In genomic region chr10:80103032-80103431, GRCm38 (mm10) we compare ENCODE assay signal across 9 mouse cellular contexts. TPM values are rescaled to one million over a fixed set of nuclear protein-coding genes. Genes with fewer than 3 reads are reported as not detected.
A peak's percentile ranks its signal among the peaks of the same experiment; 100 is the strongest.
DNase-seq lines count a peak whose midpoint lies in the region; ATAC-seq and TF ChIP-seq lines count a peak whose summit lies in the region.
"Had no signal": no experiment of that assay in that cellular context is flagged by ENCODE, and none has a peak within 500 bp of the region (broad histone marks: within the 10 kb centered on the region; RNA-seq: fewer than 3 reads in every experiment).

No protein-coding gene starts in this region.

- no peak for TF ChIP-seq CTCF in E14TG2a.4 (conservative IDR thresholded peaks at IDR 0.05; ENCODE audit: low read length)
- TF ChIP-seq CTCF in liver, postnatal 0 days (IDR thresholded peaks at IDR 0.05; ENCODE audit: low read depth) = no peak

- DNase-seq in heart, postnatal 4 days = no peak
- no peak for DNase-seq in liver, postnatal 0 days
- DNase-seq in spleen, postnatal 36 days (ENCODE audit: low spot score in 2 of 2) = no peak
- no peak for DNase-seq in frontal cortex, postnatal 25 days (ENCODE audit: low spot score in 2 of 2)
- DNase-seq in adrenal gland, postnatal 4 days (ENCODE audit: low spot score in 2 of 2) = no peak

- peak overlapping the region; percentile 94 for H3K4me2 ChIP-seq in heart, embryonic 11.5 days
- H3K4me2 ChIP-seq in forebrain, embryonic 15.5 days (replicated peaks) = peak overlapping the region; percentile 91
- peak overlapping the region; percentile 82 for H3K4me2 ChIP-seq in liver, postnatal 0 days (ENCODE audit: low read depth, low read length)

- H3K36me3 ChIP-seq in heart, embryonic 11.5 days (ENCODE audit: control insufficient read depth, insufficient read depth, low read length) = no peaks in the 10 kb centered on the region
- H3K36me3 ChIP-seq in E14TG2a.4 (ENCODE audit: insufficient read depth, low read length) = peaks cover 17% of the 10 kb centered on the region
- H3K36me3 ChIP-seq in forebrain, embryonic 15.5 days = no peaks in the 10 kb centered on the region
- H3K36me3 ChIP-seq in liver, postnatal 0 days (replicated peaks; ENCODE audit: insufficient read depth, low read length) = peaks cover 5% of the 10 kb centered on the region; the same call in 1 of the 2 replicates

- H3K4me1 ChIP-seq in heart, embryonic 11.5 days (ENCODE audit: control insufficient read depth, insufficient read depth, low read length) = peaks cover 40% of the 10 kb centered on the region
- H3K4me1 ChIP-seq in E14TG2a.4 (replicated peaks; ENCODE audit: low read depth, low read length) = peaks cover 76% of the 10 kb centered on the region
- H3K4me1 ChIP-seq in forebrain, embryonic 15.5 days = peaks cover 18% of the 10 kb centered on the region
- H3K4me1 ChIP-seq in liver, postnatal 0 days (ENCODE audit: insufficient read depth) = peaks cover 52% of the 10 kb centered on the region

- TF ChIP-seq EP300 in liver, postnatal 0 days (IDR thresholded peaks at IDR 0.05; ENCODE audit: low read depth) = peak; percentile 51

- H3K27ac ChIP-seq in heart, embryonic 11.5 days (ENCODE audit: low read depth, low read length) = peak overlapping the region; percentile 82
- peak overlapping the region; percentile 57 for H3K27ac ChIP-seq in forebrain, embryonic 15.5 days (replicated peaks)
- H3K27ac ChIP-seq in liver, postnatal 0 days (ENCODE audit: low read depth) = peak overlapping the region; percentile 91
- H3K27ac ChIP-seq: macrophage had no signal

- peak overlapping the region; percentile 98 for H3K9ac ChIP-seq in heart, embryonic 11.5 days (ENCODE audit: low read depth, low read length)
- no peak overlapping the region for H3K9ac ChIP-seq in forebrain, embryonic 15.5 days (replicated peaks)
- peak overlapping the region; percentile 91; the same call in 1 of the 2 replicates for H3K9ac ChIP-seq in liver, postnatal 0 days (replicated peaks)

- H3K27me3 ChIP-seq in heart, embryonic 11.5 days (ENCODE audit: control insufficient read depth, insufficient read depth, low read length) = no peaks in the 10 kb centered on the region
- H3K27me3 ChIP-seq in E14TG2a.4 (ENCODE audit: insufficient read depth, low read length) = no peaks in the 10 kb centered on the region
- no peaks in the 10 kb centered on the region for H3K27me3 ChIP-seq in forebrain, embryonic 15.5 days
- H3K27me3 ChIP-seq in liver, postnatal 0 days (ENCODE audit: insufficient read depth, low read length) = no peaks in the 10 kb centered on the region

- no peak overlapping the region for H3K4me3 ChIP-seq in heart, embryonic 11.5 days (ENCODE audit: low read depth, low read length)
- peak overlapping the region; percentile 89 for H3K4me3 ChIP-seq in E14TG2a.4 (replicated peaks; ENCODE audit: low read length)
- H3K4me3 ChIP-seq in forebrain, embryonic 15.5 days = peak overlapping the region; percentile 86; the same call in 1 of the 2 replicates
- peak overlapping the region; percentile 85 for H3K4me3 ChIP-seq in liver, postnatal 0 days (ENCODE audit: low read depth, low read length)

- WGBS in heart, embryonic 11.5 days (ENCODE audit: insufficient replicate concordance) = 70% methylated on average over 2 of the region's 2 CpGs
- 81% methylated on average over 2 of the region's 2 CpGs for WGBS in forebrain, embryonic 15.5 days
- 63% methylated on average over 2 of the region's 2 CpGs for WGBS in liver, postnatal 0 days (ENCODE audit: insufficient replicate concordance)

- H3K9me3 ChIP-seq in heart, embryonic 11.5 days (replicated peaks; ENCODE audit: control insufficient read depth, low read length) = no peaks in the 10 kb centered on the region
- H3K9me3 ChIP-seq in E14TG2a.4 (ENCODE audit: low read length) = no peaks in the 10 kb centered on the region
- H3K9me3 ChIP-seq in forebrain, embryonic 15.5 days = no peaks in the 10 kb centered on the region
- H3K9me3 ChIP-seq in liver, postnatal 0 days (ENCODE audit: low read length) = no peaks in the 10 kb centered on the region

- ATAC-seq in heart, embryonic 11.5 days (replicated peaks; ENCODE audit: insufficient number of reproducible peaks, low FRiP score, low TSS enrichment) = no peak
- ATAC-seq in forebrain, embryonic 15.5 days (replicated peaks) = no peak
- ATAC-seq in liver, postnatal 0 days = peak; percentile 56

RNA-seq across cellular contexts. Expression of gene Sbno2, which starts 2.3 kb away (rescaled TPM):
- 8.4 and 9.6 TPM in 2 replicates for polyA plus RNA-seq in heart, embryonic 11.5 days (2014; fragmentation: Nextera tagmentation; extraction: Ambion mirVana)
- 10 to 100 TPM; 19.0 to 19.4 TPM for total RNA-seq in heart, postnatal 4 days (2021)
- 13.4 TPM in 2 replicates for polyA plus RNA-seq in forebrain, embryonic 15.5 days (2015; fragmentation: Nextera tagmentation; extraction: Ambion mirVana)
- 7.4 and 8.7 TPM in 2 replicates for polyA plus RNA-seq in liver, postnatal 0 days (2015; fragmentation: Nextera tagmentation; extraction: Ambion mirVana)
- 10 to 100 TPM; 51.7 to 53.2 TPM for total RNA-seq in adrenal gland, postnatal 4 days (2021)

RNA-seq across cellular contexts. Expression of gene Stk11, which starts 12.6 kb away (rescaled TPM):
- 16.5 and 20.0 TPM in 2 replicates for polyA plus RNA-seq in heart, embryonic 11.5 days (2014; fragmentation: Nextera tagmentation; extraction: Ambion mirVana)
- total RNA-seq in heart, postnatal 4 days (2021) = 10 to 100 TPM; 98.7 to 99.9 TPM
- 20.3 and 21.5 TPM in 2 replicates for polyA plus RNA-seq in forebrain, embryonic 15.5 days (2015; fragmentation: Nextera tagmentation; extraction: Ambion mirVana)
- polyA plus RNA-seq in liver, postnatal 0 days (2015; fragmentation: Nextera tagmentation; extraction: Ambion mirVana) = 9.1 and 11.2 TPM in 2 replicates
- 100 to 1,000 TPM; 130 to 139 TPM for total RNA-seq in adrenal gland, postnatal 4 days (2021)

RNA-seq across cellular contexts. Expression of gene Atp5d, which starts 35.4 kb away (rescaled TPM):
- polyA plus RNA-seq in heart, embryonic 11.5 days (2014; fragmentation: Nextera tagmentation; extraction: Ambion mirVana) = 772 and 785 TPM in 2 replicates
- 1,000 to 10,000 TPM in 1 of 2 experiments, 100 to 1,000 TPM in 1; 966 to 1,003 TPM for total RNA-seq in heart, postnatal 4 days (2021)
- 437 and 444 TPM in 2 replicates for polyA plus RNA-seq in forebrain, embryonic 15.5 days (2015; fragmentation: Nextera tagmentation; extraction: Ambion mirVana)
- polyA plus RNA-seq in liver, postnatal 0 days (2015; fragmentation: Nextera tagmentation; extraction: Ambion mirVana) = 537 and 576 TPM in 2 replicates
- total RNA-seq in adrenal gland, postnatal 4 days (2021) = 100 to 1,000 TPM; 401 to 425 TPM

RNA-seq across cellular contexts. Expression of gene Cbarp, which starts 37.6 kb away (rescaled TPM):
- polyA plus RNA-seq in heart, embryonic 11.5 days (2014; fragmentation: Nextera tagmentation; extraction: Ambion mirVana) = 2.5 and 2.7 TPM in 2 replicates
- total RNA-seq in heart, postnatal 4 days (2021) = 1 to 10 TPM; 3.7 to 5.1 TPM
- 29.7 and 39.5 TPM in 2 replicates for polyA plus RNA-seq in forebrain, embryonic 15.5 days (2015; fragmentation: Nextera tagmentation; extraction: Ambion mirVana)
- polyA plus RNA-seq in liver, postnatal 0 days (2015; fragmentation: Nextera tagmentation; extraction: Ambion mirVana) = 0.11 and 0.18 TPM in 2 replicates
- 10 to 100 TPM; 49.1 to 72.7 TPM for total RNA-seq in adrenal gland, postnatal 4 days (2021)

RNA-seq across cellular contexts. Expression of gene Midn, which starts 45.0 kb away (rescaled TPM):
- 29.5 and 31.9 TPM in 2 replicates for polyA plus RNA-seq in heart, embryonic 11.5 days (2014; fragmentation: Nextera tagmentation; extraction: Ambion mirVana)
- 100 to 1,000 TPM; 145 to 163 TPM for total RNA-seq in heart, postnatal 4 days (2021)
- polyA plus RNA-seq in forebrain, embryonic 15.5 days (2015; fragmentation: Nextera tagmentation; extraction: Ambion mirVana) = 33.0 and 34.9 TPM in 2 replicates
- 3.0 and 4.3 TPM in 2 replicates for polyA plus RNA-seq in liver, postnatal 0 days (2015; fragmentation: Nextera tagmentation; extraction: Ambion mirVana)
- 100 to 1,000 TPM; 113 to 124 TPM for total RNA-seq in adrenal gland, postnatal 4 days (2021)
